Comparison of ENCODE assay signal across 25 mouse cellular contexts in genomic region chr10:12586825-12587224, GRCm38 (mm10).
"Had no signal": no experiment of that assay in that cellular context is flagged by ENCODE, and none has a peak within 500 bp of the region (broad histone marks: within the 10 kb centered on the region; RNA-seq: fewer than 3 reads in every experiment).

No protein-coding gene starts in this region.

- DNase-seq: gastrocnemius, postnatal 14 days; gastrocnemius, postnatal 36 days; heart, adult 2 months; heart, postnatal 14 days; heart, postnatal 36 days; kidney, adult 11 months; kidney, adult 2 months; kidney, adult 9 months; kidney, postnatal 14 days; kidney, postnatal 36 days; layer of hippocampus, adult 9-11 months; layer of hippocampus, postnatal 36 days; left cerebral cortex, postnatal 4 days had no signal

- ATAC-seq: hindbrain, postnatal 0 days; intestine, embryonic 16.5 days; liver, embryonic 12.5 days had no signal

- H3K4me1 ChIP-seq: heart, embryonic 13.5 days; heart, embryonic 15.5 days; hindbrain, embryonic 15.5 days; kidney, embryonic 15.5 days; limb, embryonic 13.5 days; limb, embryonic 15.5 days had no signal

- H3K9me3 ChIP-seq: heart, embryonic 13.5 days; heart, embryonic 15.5 days; hindbrain, embryonic 13.5 days; hindbrain, embryonic 15.5 days; kidney, embryonic 15.5 days; limb, embryonic 13.5 days; limb, embryonic 15.5 days; liver, embryonic 12.5 days had no signal

- H3K9ac ChIP-seq: heart, embryonic 13.5 days; heart, embryonic 15.5 days; hindbrain, embryonic 13.5 days; hindbrain, embryonic 15.5 days; kidney, embryonic 15.5 days; limb, embryonic 13.5 days; limb, embryonic 15.5 days; liver, embryonic 12.5 days had no signal

- H3K27ac ChIP-seq: heart, adult 2 months; heart, embryonic 13.5 days; heart, embryonic 15.5 days; hindbrain, embryonic 15.5 days; hindbrain, postnatal 0 days; kidney, embryonic 15.5 days; kidney, postnatal 0 days; limb, embryonic 13.5 days; limb, embryonic 15.5 days; liver, embryonic 12.5 days had no signal

- H3K36me3 ChIP-seq: heart, embryonic 15.5 days; hindbrain, embryonic 13.5 days; hindbrain, embryonic 15.5 days; kidney, embryonic 15.5 days; limb, embryonic 13.5 days; limb, embryonic 15.5 days; liver, embryonic 12.5 days had no signal

- H3K27me3 ChIP-seq: heart, embryonic 13.5 days; heart, embryonic 15.5 days; hindbrain, embryonic 13.5 days; hindbrain, embryonic 15.5 days; kidney, embryonic 15.5 days; limb, embryonic 13.5 days; limb, embryonic 15.5 days; liver, embryonic 12.5 days had no signal

- H3K4me3 ChIP-seq: heart, adult 2 months; heart, embryonic 13.5 days; heart, embryonic 15.5 days; hindbrain, embryonic 13.5 days; hindbrain, embryonic 15.5 days; kidney, embryonic 15.5 days; limb, embryonic 13.5 days; limb, embryonic 15.5 days; liver, embryonic 12.5 days had no signal

- H3K4me2 ChIP-seq: heart, embryonic 11.5 days; heart, embryonic 13.5 days; heart, embryonic 15.5 days; hindbrain, embryonic 13.5 days; hindbrain, embryonic 15.5 days; kidney, embryonic 15.5 days; limb, embryonic 13.5 days; limb, embryonic 15.5 days; liver, embryonic 12.5 days had no signal
